Mouse (Mus musculus) midbrain, embryonic 10.5 days (tissue): ENCODE data around the gene Gm20403. TPM values are rescaled to one million over a fixed set of nuclear protein-coding genes. Genes with fewer than 3 reads are reported as not detected.
"Not testable (repeated sequence)": the region's sequence is repeated elsewhere in the genome, so short reads cannot be mapped to it uniquely, and the experiment has no call there.

Experiments used
- DNase-seq: peaks from one replicate; pipeline ENCODE4 v3.0.0-alpha.2; 2017; ENCODE audit warnings: low spot score
- H3K27ac ChIP-seq: fragments of 300-500 bp; sonication (generic); replicated peaks from 2 replicates; pipeline ENCODE4 v1.5.1; 2016; ENCODE audit warnings: mild to moderate bottlenecking
- H3K27me3 ChIP-seq: fragments of 300-500 bp; sonication (generic); 2 replicates; pipeline ENCODE4 v1.6.1; 2016; ENCODE audit warnings: low read depth, mild to moderate bottlenecking; ENCODE audit not compliant: poor library complexity, severe bottlenecking
- H3K36me3 ChIP-seq: fragments of 300-500 bp; sonication (generic); 2 replicates; pipeline ENCODE4 v1.6.1; 2016; ENCODE audit warnings: mild to moderate bottlenecking, moderate library complexity
- H3K4me1 ChIP-seq: fragments of 300-500 bp; sonication (generic); 2 replicates; pipeline ENCODE4 v1.6.1; 2016
- H3K4me3 ChIP-seq: fragments of 300-500 bp; sonication (generic); 2 replicates; pipeline ENCODE4 v1.5.1; 2016; ENCODE audit warnings: mild to moderate bottlenecking, moderate library complexity
- H3K9me3 ChIP-seq: fragments of 300-500 bp; sonication (generic); replicated peaks from 2 replicates; pipeline ENCODE4 v1.6.1; 2016; ENCODE audit warnings: mild to moderate bottlenecking
- WGBS: fragments of 180-500 bp; shearing (Covaris S2); methylation state at CpG from one replicate; pipeline ENCODE4 v1.1.7; 2016; 5-methylcytosine and 5-hydroxymethylcytosine counted together
- polyA plus RNA-seq: library from polyadenylated mRNA; unstranded; fragments of >200 nt; fragmentation: Nextera tagmentation; extraction: Ambion mirVana; gene quantifications from 2 replicates; pipeline ENCODE4 v1.2.1, GENCODE M21; 2016

Gene Gm20403
- polyA plus RNA-seq, 1 experiment from 2014 or later: not detected

DNA sequence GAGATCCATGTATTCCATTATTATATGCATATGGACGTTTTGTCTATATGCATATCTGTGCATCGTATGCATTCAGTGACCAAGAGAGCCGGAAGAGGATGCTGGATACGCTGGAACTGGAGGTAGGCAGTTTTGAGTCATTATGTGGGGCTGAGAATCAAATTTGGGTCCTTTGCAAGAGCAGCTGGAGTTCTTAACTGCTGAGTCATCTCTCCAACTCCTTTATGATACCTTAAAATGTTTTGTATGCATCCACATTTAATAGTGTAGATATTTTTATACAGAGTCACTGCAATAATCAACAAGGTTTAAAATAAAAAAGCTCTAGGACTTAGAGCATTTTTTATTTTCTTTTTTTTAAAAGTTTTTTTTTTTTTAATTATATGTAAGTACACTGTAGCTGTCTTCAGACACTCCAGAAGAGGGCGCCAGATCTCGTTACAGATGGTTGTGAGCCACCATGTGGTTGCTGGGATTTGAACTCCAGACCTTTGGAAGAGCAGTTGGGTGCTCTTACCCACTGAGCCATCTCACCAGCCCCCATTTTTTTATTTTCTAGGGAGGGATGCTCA, 43.7 kb downstream of the Gm20403 start:
- not testable (repeated sequence) for DNase-seq, H3K9me3 ChIP-seq, H3K4me1 ChIP-seq, H3K4me3 ChIP-seq, H3K27me3 ChIP-seq, H3K27ac ChIP-seq
- peaks cover 77% of the 10 kb centered on the region for H3K36me3 ChIP-seq
- 92% methylated on average over 6 of the region's 6 CpGs for WGBS

DNA sequence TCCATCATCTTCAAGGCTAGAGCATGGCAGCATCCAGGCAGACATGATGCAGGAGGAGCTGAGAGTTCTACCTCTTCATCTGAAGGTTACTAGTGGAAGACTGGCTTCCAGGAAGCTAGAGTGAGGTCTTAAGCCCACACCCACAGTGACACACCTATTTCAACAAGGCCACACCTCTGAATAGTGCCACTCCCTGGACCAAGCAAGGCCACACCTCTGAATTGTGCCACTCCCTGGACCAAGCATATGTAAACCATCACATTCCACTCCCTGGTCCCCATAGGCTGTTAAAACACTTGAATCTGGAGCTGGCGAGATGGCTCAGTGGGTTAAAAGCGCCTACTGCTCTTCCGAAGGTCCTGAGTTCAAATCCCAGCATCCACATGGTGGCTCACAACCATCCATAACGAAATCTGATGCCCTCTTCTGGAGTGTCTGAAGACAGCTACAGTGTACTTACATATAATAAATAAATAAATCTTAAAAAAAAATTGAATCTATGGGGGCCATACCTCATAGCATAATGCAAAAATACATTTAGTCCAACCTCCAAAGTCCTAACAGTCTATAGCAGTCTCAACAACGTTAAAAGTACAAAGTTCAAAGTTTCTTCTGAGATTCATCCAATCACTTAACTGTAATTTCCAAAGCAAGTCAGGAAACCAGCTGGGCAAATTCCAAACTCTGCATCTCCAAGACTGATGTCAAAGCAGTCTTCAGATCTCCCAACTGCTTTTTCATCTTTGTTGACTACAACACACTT, 48.6 kb downstream of the Gm20403 start:
- 91% methylated on average over 5 of the region's 5 CpGs for WGBS
- not testable (repeated sequence) for H3K9me3 ChIP-seq, H3K27me3 ChIP-seq, H3K4me1 ChIP-seq, H3K4me3 ChIP-seq, H3K27ac ChIP-seq, DNase-seq
- peaks cover 91% of the 10 kb centered on the region for H3K36me3 ChIP-seq

Other genes starting within 250 kb of the Gm20403 start
- gene Snx6, start 190.8 kb downstream of the Gm20403 start, polyA plus RNA-seq: 196 and 202 TPM in 2 replicates
- gene Cfl2, start 123.7 kb downstream of the Gm20403 start, polyA plus RNA-seq: 196 and 221 TPM in 2 replicates
- 30.9 and 34.8 TPM in 2 replicates for gene Baz1a, start 27.8 kb upstream of the Gm20403 start, polyA plus RNA-seq
- 43.9 and 47.0 TPM in 2 replicates for gene 2700097O09Rik, start 93.6 kb upstream of the Gm20403 start, polyA plus RNA-seq
- gene Srp54a, start 93.7 kb upstream of the Gm20403 start, polyA plus RNA-seq: 141 and 156 TPM in 2 replicates
- gene Fam177a, start 137.9 kb upstream of the Gm20403 start, polyA plus RNA-seq: 11.3 and 11.7 TPM in 2 replicates
- 40.3 and 46.4 TPM in 2 replicates for gene Srp54b, start 168.6 kb upstream of the Gm20403 start, polyA plus RNA-seq
- 3.1 TPM in 1 of 2 replicates, not detected in the other for gene 1700047I17Rik2, start 213.1 kb upstream of the Gm20403 start, polyA plus RNA-seq
- 53.4 and 53.7 TPM in 2 replicates for gene Srp54c, start 243.6 kb upstream of the Gm20403 start, polyA plus RNA-seq